Mouse (Mus musculus): ENCODE data around the gene Rnf223. TPM values are rescaled to one million over a fixed set of nuclear protein-coding genes. Genes with fewer than 3 reads are reported as not detected.
A peak's percentile ranks its signal among the peaks of the same experiment; 100 is the strongest.

The Rnf223 gene
- polyA plus RNA-seq, 1 experiment: 0.33 TPM

GRCm38 (mm10) chr4:156126841-156127240 lies 3.5 kb upstream of the Rnf223 start:
- Histone ChIP-seq H3K4me1 (ENCODE audit: control insufficient read depth, insufficient read depth, insufficient read length, low read length) (peaks cover 5% of the 10 kb centered on the region; the same call in 1 of the 2 replicates), H3K27ac (ENCODE audit: insufficient read depth, low read depth, low read length) (no peak overlapping the region), H3K36me3 (ENCODE audit: control insufficient read depth, insufficient read depth, low read length) (peaks cover 9% of the 10 kb centered on the region), H3K4me3 (ENCODE audit: low read depth, low read length) (no peak overlapping the region), H3K27me3 (ENCODE audit: control insufficient read depth, insufficient read depth, low read length) (no peaks in the 10 kb centered on the region)
- TF ChIP-seq CTCF (IDR thresholded peaks at IDR 0.05; ENCODE audit: extremely low read depth, insufficient read length, insufficient replicate concordance, low read depth, low read length) (no peak), POLR2A (IDR thresholded peaks at IDR 0.05; ENCODE audit: low read depth, low read length) (no peak)
- WGBS: 78% methylated on average over 7 of the region's 7 CpGs

GRCm38 (mm10) chr4:156128746-156129145 lies 1.6 kb upstream of the Rnf223 start:
- Histone ChIP-seq H3K36me3 (ENCODE audit: control insufficient read depth, insufficient read depth, low read length) (peaks cover under 1% of the 10 kb centered on the region; the same call in 1 of the 2 replicates), H3K4me3 (ENCODE audit: low read depth, low read length) (no peak overlapping the region), H3K27ac (ENCODE audit: insufficient read depth, low read depth, low read length) (no peak overlapping the region), H3K27me3 (ENCODE audit: control insufficient read depth, insufficient read depth, low read length) (no peaks in the 10 kb centered on the region), H3K4me1 (ENCODE audit: control insufficient read depth, insufficient read depth, insufficient read length, low read length) (peaks cover 7% of the 10 kb centered on the region; the same call in 1 of the 2 replicates)
- 64% methylated on average over 5 of the region's 5 CpGs for WGBS
- TF ChIP-seq POLR2A (IDR thresholded peaks at IDR 0.05; ENCODE audit: low read depth, low read length) (no peak), CTCF (IDR thresholded peaks at IDR 0.05; ENCODE audit: extremely low read depth, insufficient read length, insufficient replicate concordance, low read depth, low read length) (no peak)

- 89% methylated on average over 10 of the region's 10 CpGs for WGBS
- H3K4me1 ChIP-seq (ENCODE audit: control insufficient read depth, insufficient read depth, insufficient read length, low read length): peaks cover 7% of the 10 kb centered on the region; the same call in 1 of the 2 replicates
- no peaks in the 10 kb centered on the region; the same call in 1 of the 2 replicates for H3K36me3 ChIP-seq (ENCODE audit: control insufficient read depth, insufficient read depth, low read length)
- H3K27ac ChIP-seq (ENCODE audit: insufficient read depth, low read depth, low read length): no peak overlapping the region
- TF ChIP-seq POLR2A (IDR thresholded peaks at IDR 0.05; ENCODE audit: low read depth, low read length) (no peak), CTCF (IDR thresholded peaks at IDR 0.05; ENCODE audit: extremely low read depth, insufficient read length, insufficient replicate concordance, low read depth, low read length) (no peak)
- H3K4me3 ChIP-seq (ENCODE audit: low read depth, low read length): no peak overlapping the region
- no peaks in the 10 kb centered on the region for H3K27me3 ChIP-seq (ENCODE audit: control insufficient read depth, insufficient read depth, low read length)
Observed at GRCm38 (mm10) chr4:156130940-156131339, 627 bp downstream of the Rnf223 start.

GRCm38 (mm10) chr4:156133334-156133733 lies 3.0 kb downstream of the Rnf223 start:
- H3K27ac ChIP-seq (ENCODE audit: insufficient read depth, low read depth, low read length): no peak overlapping the region

GRCm38 (mm10) chr4:156133943-156134605 lies 3.8 kb downstream of the Rnf223 start:
- TF ChIP-seq POLR2A (IDR thresholded peaks at IDR 0.05; ENCODE audit: low read depth, low read length): no peak
- no peak for TF ChIP-seq CTCF (IDR thresholded peaks at IDR 0.05; ENCODE audit: extremely low read depth, insufficient read length, insufficient replicate concordance, low read depth, low read length)
- Histone ChIP-seq H3K27me3 (ENCODE audit: control insufficient read depth, insufficient read depth, low read length) (no peaks in the 10 kb centered on the region), H3K27ac (ENCODE audit: insufficient read depth, low read depth, low read length) (peak overlapping the region; percentile 17; the same call in 1 of the 2 replicates), H3K36me3 (ENCODE audit: control insufficient read depth, insufficient read depth, low read length) (no peaks in the 10 kb centered on the region), H3K4me3 (ENCODE audit: low read depth, low read length) (no peak overlapping the region), H3K4me1 (ENCODE audit: control insufficient read depth, insufficient read depth, insufficient read length, low read length) (peaks cover 7% of the 10 kb centered on the region; the same call in 1 of the 2 replicates)
- WGBS: 48% methylated on average over 12 of the region's 12 CpGs

More at GRCm38 (mm10) chr4:156133334-156133733, 3.0 kb downstream of the Rnf223 start:
- TF ChIP-seq CTCF (IDR thresholded peaks at IDR 0.05; ENCODE audit: extremely low read depth, insufficient read length, insufficient replicate concordance, low read depth, low read length) (no peak), POLR2A (IDR thresholded peaks at IDR 0.05; ENCODE audit: low read depth, low read length) (no peak)
- Histone ChIP-seq H3K36me3 (ENCODE audit: control insufficient read depth, insufficient read depth, low read length) (no peaks in the 10 kb centered on the region), H3K4me1 (ENCODE audit: control insufficient read depth, insufficient read depth, insufficient read length, low read length) (peaks cover 7% of the 10 kb centered on the region; the same call in 1 of the 2 replicates), H3K27me3 (ENCODE audit: control insufficient read depth, insufficient read depth, low read length) (no peaks in the 10 kb centered on the region), H3K4me3 (ENCODE audit: low read depth, low read length) (no peak overlapping the region)
- WGBS: 77% methylated on average over 5 of the region's 5 CpGs

- H3K27me3 ChIP-seq (ENCODE audit: control insufficient read depth, insufficient read depth, low read length): no peaks in the 10 kb centered on the region
- H3K4me3 ChIP-seq (ENCODE audit: low read depth, low read length): no peak overlapping the region
- H3K36me3 ChIP-seq (ENCODE audit: control insufficient read depth, insufficient read depth, low read length): no peaks in the 10 kb centered on the region
- H3K27ac ChIP-seq (ENCODE audit: insufficient read depth, low read depth, low read length): no peak overlapping the region
- H3K4me1 ChIP-seq (ENCODE audit: control insufficient read depth, insufficient read depth, insufficient read length, low read length): peaks cover 7% of the 10 kb centered on the region; the same call in 1 of the 2 replicates
- 92% methylated on average over 13 of the region's 13 CpGs for WGBS
- TF ChIP-seq CTCF (IDR thresholded peaks at IDR 0.05; ENCODE audit: extremely low read depth, insufficient read length, insufficient replicate concordance, low read depth, low read length) (no peak), POLR2A (IDR thresholded peaks at IDR 0.05; ENCODE audit: low read depth, low read length) (no peak)
Observed at GRCm38 (mm10) chr4:156135112-156135511, 4.8 kb downstream of the Rnf223 start.

GRCm38 (mm10) chr4:156135801-156136200 lies 5.5 kb downstream of the Rnf223 start:
- H3K36me3 ChIP-seq (ENCODE audit: control insufficient read depth, insufficient read depth, low read length): no peaks in the 10 kb centered on the region
- no peak overlapping the region for H3K4me3 ChIP-seq (ENCODE audit: low read depth, low read length)
- H3K4me1 ChIP-seq (ENCODE audit: control insufficient read depth, insufficient read depth, insufficient read length, low read length): peaks cover 7% of the 10 kb centered on the region; the same call in 1 of the 2 replicates
- TF ChIP-seq CTCF (IDR thresholded peaks at IDR 0.05; ENCODE audit: extremely low read depth, insufficient read length, insufficient replicate concordance, low read depth, low read length) (no peak), POLR2A (IDR thresholded peaks at IDR 0.05; ENCODE audit: low read depth, low read length) (no peak)
- 96% methylated on average over 14 of the region's 14 CpGs for WGBS
- no peaks in the 10 kb centered on the region for H3K27me3 ChIP-seq (ENCODE audit: control insufficient read depth, insufficient read depth, low read length)
- no peak overlapping the region for H3K27ac ChIP-seq (ENCODE audit: insufficient read depth, low read depth, low read length)
